Mouse (Mus musculus) forebrain, embryonic 15.5 days (tissue): ENCODE data around the gene Gpr45. TPM values are rescaled to one million over a fixed set of nuclear protein-coding genes. Genes with fewer than 3 reads are reported as not detected.
A peak's percentile ranks its signal among the peaks of the same experiment; 100 is the strongest.
"Not testable (repeated sequence)": the region's sequence is repeated elsewhere in the genome, so short reads cannot be mapped to it uniquely, and the experiment has no call there.

ENCODE experiments used
- ATAC-seq: fragments of 200-750 bp; cut with Nextera tagmentation; replicated peaks from 2 replicates; pipeline ENCODE4 v1.8.0; 2017; ENCODE audit warnings: mild to moderate bottlenecking, moderate TSS enrichment, moderate library complexity
- H3K27ac ChIP-seq: fragments of 300-500 bp; sonication (generic); replicated peaks from 2 replicates; pipeline ENCODE4 v1.5.1; 2015; ENCODE audit warnings: mild to moderate bottlenecking, inconsistent platforms
- H3K27me3 ChIP-seq: fragments of 300-500 bp; sonication (generic); 2 replicates; pipeline ENCODE4 v1.6.1; 2015; ENCODE audit warnings: inconsistent platforms
- H3K36me3 ChIP-seq: fragments of 300-500 bp; sonication (generic); 2 replicates; pipeline ENCODE4 v1.6.1; 2015; ENCODE audit warnings: mild to moderate bottlenecking, inconsistent platforms
- H3K4me1 ChIP-seq: fragments of 300-500 bp; sonication (generic); 2 replicates; pipeline ENCODE4 v1.6.1; 2015; ENCODE audit warnings: inconsistent platforms
- H3K4me2 ChIP-seq: fragments of 300-500 bp; sonication (generic); replicated peaks from 2 replicates; pipeline ENCODE4 v1.6.1; 2015; ENCODE audit warnings: mild to moderate bottlenecking, inconsistent platforms
- H3K4me3 ChIP-seq: fragments of 300-500 bp; sonication (generic); 2 replicates; pipeline ENCODE4 v1.5.1; 2015; ENCODE audit warnings: mild to moderate bottlenecking, inconsistent platforms
- H3K9ac ChIP-seq: fragments of 300-500 bp; sonication (generic); replicated peaks from 2 replicates; pipeline ENCODE4 v1.6.1; 2015; ENCODE audit warnings: mild to moderate bottlenecking, inconsistent platforms
- H3K9me3 ChIP-seq: fragments of 300-500 bp; sonication (generic); 2 replicates; pipeline ENCODE4 v1.6.1; 2016; ENCODE audit warnings: inconsistent platforms
- WGBS: fragments of 180-500 bp; shearing (Covaris S2); methylation state at CpG from one replicate; pipeline ENCODE4 v1.1.7; 2015; ENCODE audit warnings: mixed read lengths; 5-methylcytosine and 5-hydroxymethylcytosine counted together
- polyA plus RNA-seq: library from polyadenylated mRNA; unstranded; fragments of >200 nt; fragmentation: Nextera tagmentation; extraction: Ambion mirVana; gene quantifications from 2 replicates; pipeline ENCODE4 v1.2.1, GENCODE M21; 2015

Gpr45 gene
- polyA plus RNA-seq, 1 experiment from 2014 or later = 35.3 TPM

DNA sequence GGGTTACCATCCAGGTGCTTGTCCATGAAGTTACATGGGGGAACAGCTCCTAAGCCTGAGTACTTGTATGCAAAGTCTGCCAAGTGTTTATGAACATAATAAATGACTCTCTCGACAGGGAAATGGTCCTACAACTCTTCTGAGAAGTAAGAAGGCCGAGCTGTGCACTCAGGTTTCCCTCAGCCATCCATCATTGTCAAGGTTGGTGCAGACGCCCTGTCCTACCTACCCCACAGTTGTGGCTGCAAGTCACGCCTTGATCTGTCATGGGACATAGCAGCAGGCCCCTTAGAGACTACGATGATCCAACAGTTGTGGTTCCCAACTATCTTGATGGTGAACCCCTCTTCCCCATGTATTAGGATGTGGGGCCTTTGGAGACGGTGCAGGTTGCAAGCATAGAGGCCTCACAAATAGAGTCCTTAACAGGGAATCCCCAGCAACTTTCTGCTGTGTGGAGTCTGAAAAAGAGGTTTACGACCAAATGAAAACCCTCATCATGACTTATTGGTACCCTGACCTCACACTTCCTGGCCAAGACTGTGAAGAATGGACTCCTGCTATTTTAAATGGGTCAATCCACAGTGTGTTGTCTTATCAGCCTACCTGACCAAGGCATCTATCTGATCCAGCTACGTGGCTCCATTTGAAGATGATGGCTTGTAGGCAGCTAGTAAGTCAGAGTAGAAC lies 30.6 kb downstream of the Gpr45 start:
- 84% methylated on average over 8 of the region's 8 CpGs for WGBS
- no peaks in the 10 kb centered on the region for H3K36me3 ChIP-seq
- H3K4me2 ChIP-seq = no peak overlapping the region
- no peak overlapping the region for H3K4me3 ChIP-seq
- no peaks in the 10 kb centered on the region for H3K27me3 ChIP-seq
- H3K9me3 ChIP-seq = no peaks in the 10 kb centered on the region
- no peak for ATAC-seq
- no peak overlapping the region for H3K27ac ChIP-seq
- H3K4me1 ChIP-seq = no peaks in the 10 kb centered on the region
- H3K9ac ChIP-seq = no peak overlapping the region

DNA sequence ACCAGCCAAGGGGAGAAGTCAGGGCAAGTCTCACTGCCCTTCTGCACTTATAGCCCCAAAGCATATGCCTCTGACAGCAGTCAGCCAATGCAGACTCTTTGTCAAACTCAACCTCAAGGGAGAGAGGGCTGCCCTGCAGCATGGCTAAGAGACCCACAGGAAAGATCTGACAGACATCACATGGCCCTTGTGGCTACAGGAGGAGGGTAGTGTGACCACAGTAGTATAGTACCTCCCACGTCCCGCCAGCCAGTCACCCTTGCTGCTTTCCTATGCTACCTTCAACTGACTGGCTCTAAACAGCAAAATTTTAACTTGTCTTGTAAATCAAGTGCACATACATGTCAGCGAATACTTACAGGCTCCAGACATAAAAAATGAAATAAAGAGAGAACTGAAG lies 31.4 kb downstream of the Gpr45 start:
- H3K4me1 ChIP-seq = no peaks in the 10 kb centered on the region
- WGBS = 90% methylated on average over 3 of the region's 3 CpGs

GRCm38 (mm10) chr1:42988996-42989395 lies 36.3 kb downstream of the Gpr45 start:
- H3K4me3 ChIP-seq = no peak overlapping the region
- no peak overlapping the region for H3K27ac ChIP-seq
- no peaks in the 10 kb centered on the region for H3K4me1 ChIP-seq
- no peak for ATAC-seq
- H3K27me3 ChIP-seq = no peaks in the 10 kb centered on the region
- H3K9ac ChIP-seq = no peak overlapping the region
- 88% methylated on average over 2 of the region's 2 CpGs for WGBS
- H3K4me2 ChIP-seq = no peak overlapping the region
- H3K36me3 ChIP-seq = 0 out of 2 replicates have a peak, but pooled peaks cover 3% of the 10 kb centered on the region
- H3K9me3 ChIP-seq = no peaks in the 10 kb centered on the region

More for the DNA sequence above, 31.4 kb downstream of the Gpr45 start:
- no peak overlapping the region for H3K27ac ChIP-seq
- H3K4me2 ChIP-seq = no peak overlapping the region
- no peak for ATAC-seq
- H3K4me3 ChIP-seq = no peak overlapping the region
- no peaks in the 10 kb centered on the region for H3K9me3 ChIP-seq
- no peak overlapping the region for H3K9ac ChIP-seq
- no peaks in the 10 kb centered on the region for H3K27me3 ChIP-seq
- H3K36me3 ChIP-seq = no peaks in the 10 kb centered on the region

GRCm38 (mm10) chr1:43006051-43006514 lies 53.4 kb downstream of the Gpr45 start:
- peak overlapping the region; percentile 27 for H3K4me3 ChIP-seq
- no peaks in the 10 kb centered on the region for H3K9me3 ChIP-seq
- peak; percentile 95 for ATAC-seq
- H3K4me2 ChIP-seq = peak overlapping the region; percentile 48
- H3K27me3 ChIP-seq = no peaks in the 10 kb centered on the region
- peak overlapping the region; percentile 7; the same call in 1 of the 2 replicates for H3K9ac ChIP-seq
- no peaks in the 10 kb centered on the region for H3K36me3 ChIP-seq
- peaks cover 13% of the 10 kb centered on the region for H3K4me1 ChIP-seq
- peak overlapping the region; percentile 68 for H3K27ac ChIP-seq
- WGBS = 4% methylated on average over 13 of the region's 13 CpGs

DNA sequence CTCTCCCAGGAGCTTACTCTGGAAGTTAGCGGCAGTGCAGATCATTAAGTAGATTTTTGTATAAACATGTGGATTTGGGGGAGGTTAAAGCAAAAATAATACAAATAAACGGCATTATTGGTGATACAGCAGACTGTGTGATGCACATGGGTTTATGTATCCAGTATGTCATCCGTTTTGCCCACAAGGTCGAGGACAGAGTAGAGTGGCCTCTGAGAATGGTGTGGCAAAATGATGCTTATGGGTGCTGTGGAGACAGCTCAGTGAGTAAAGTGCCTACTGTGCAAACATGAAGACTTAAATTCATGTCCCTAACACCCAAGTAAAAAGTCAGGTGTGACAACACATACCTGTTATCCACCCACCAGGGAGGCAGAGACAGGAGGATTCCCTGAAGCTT lies 53.9 kb downstream of the Gpr45 start:
- 55% methylated on average over 4 of the region's 4 CpGs for WGBS
- Histone ChIP-seq H3K4me3 (peak overlapping the region; percentile 27), H3K9ac (peak overlapping the region; percentile 7; the same call in 1 of the 2 replicates), H3K9me3 (no peaks in the 10 kb centered on the region), H3K27ac (peak overlapping the region; percentile 68), H3K4me2 (peak overlapping the region; percentile 48), H3K4me1 (peaks cover 13% of the 10 kb centered on the region), H3K36me3 (no peaks in the 10 kb centered on the region), H3K27me3 (no peaks in the 10 kb centered on the region)
- ATAC-seq = 0 out of 2 replicates have a peak, but pooled peaks have one; percentile 18

DNA sequence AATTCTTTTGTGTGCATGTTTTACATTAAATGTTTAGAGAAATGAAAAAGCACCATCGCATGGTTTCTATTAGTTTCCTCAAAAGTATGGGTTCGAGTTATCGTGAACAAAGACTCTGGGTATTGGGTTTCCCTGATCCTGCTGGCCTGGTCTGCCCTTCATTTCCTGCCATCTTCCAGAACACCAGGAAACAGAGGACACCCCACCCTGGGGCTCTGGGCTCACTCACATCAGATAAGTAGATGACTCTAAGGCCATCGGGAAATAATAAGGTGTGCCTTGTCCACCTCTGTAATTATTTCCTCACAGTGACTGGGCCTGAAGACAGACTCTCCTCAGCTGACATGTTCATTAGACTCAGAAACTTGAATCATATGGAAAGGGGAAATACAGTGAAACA lies 57.8 kb downstream of the Gpr45 start:
- ATAC-seq = no peak

DNA sequence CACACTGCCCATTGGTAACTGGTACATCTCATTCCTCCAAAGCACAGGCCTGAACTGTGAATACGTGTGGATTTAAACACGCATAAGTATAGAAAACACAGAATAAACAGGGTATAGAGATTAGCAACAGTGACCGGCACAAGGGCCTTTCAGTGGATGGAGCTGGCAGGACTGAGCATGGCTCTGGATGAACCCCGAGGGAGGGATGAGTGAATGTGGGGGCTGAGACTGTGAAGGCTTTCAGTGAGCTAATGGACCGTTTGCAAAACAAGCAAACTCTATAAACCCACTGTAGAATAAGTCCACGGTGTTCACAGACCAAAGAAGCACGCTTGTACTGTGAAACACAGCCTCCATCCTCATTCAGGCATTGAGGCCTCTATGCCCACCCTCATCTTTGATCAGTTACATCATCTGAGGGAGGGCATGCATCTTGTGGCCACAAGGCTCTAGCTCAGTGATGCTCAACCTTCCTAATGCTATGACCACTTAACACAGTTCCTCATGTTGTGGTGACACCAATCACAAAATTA lies 62.5 kb downstream of the Gpr45 start:
- not testable (repeated sequence) for H3K27me3 ChIP-seq, H3K4me3 ChIP-seq, H3K4me2 ChIP-seq, H3K4me1 ChIP-seq, H3K9me3 ChIP-seq, H3K9ac ChIP-seq, H3K27ac ChIP-seq, ATAC-seq, H3K36me3 ChIP-seq
- 86% methylated on average over 7 of the region's 7 CpGs for WGBS

More for the DNA sequence above, 57.8 kb downstream of the Gpr45 start:
- H3K27ac ChIP-seq = no peak overlapping the region
- no peaks in the 10 kb centered on the region for H3K9me3 ChIP-seq
- peaks cover 12% of the 10 kb centered on the region for H3K4me1 ChIP-seq
- H3K4me2 ChIP-seq = no peak overlapping the region
- H3K36me3 ChIP-seq = no peaks in the 10 kb centered on the region
- no peak overlapping the region for H3K9ac ChIP-seq
- no peak overlapping the region for H3K4me3 ChIP-seq
- H3K27me3 ChIP-seq = no peaks in the 10 kb centered on the region
- WGBS = 94% methylated on average over 4 of the region's 4 CpGs

DNA sequence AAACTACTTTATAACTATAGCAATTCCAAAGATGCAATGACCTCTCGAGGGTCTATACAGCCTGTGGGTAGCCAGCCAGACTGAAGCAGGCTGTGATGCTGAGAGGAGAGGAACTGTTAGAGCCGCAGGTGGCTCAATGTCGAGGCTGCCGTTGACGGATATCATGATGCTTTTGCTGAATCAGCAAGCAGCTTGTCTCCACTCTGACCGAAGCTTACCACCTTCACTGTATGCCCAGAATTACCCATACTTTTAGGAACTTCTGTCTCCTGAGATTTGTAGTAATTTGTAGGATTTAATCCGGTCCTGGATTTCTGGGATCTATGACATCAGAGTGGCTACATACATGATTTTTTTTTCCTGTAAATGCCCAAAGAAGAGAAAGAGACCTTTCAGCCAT lies 83.3 kb downstream of the Gpr45 start:
- no peak overlapping the region for H3K9ac ChIP-seq
- H3K9me3 ChIP-seq = no peaks in the 10 kb centered on the region
- no peak for ATAC-seq
- no peak overlapping the region for H3K4me3 ChIP-seq
- no peak overlapping the region for H3K27ac ChIP-seq
- 86% methylated on average over 7 of the region's 7 CpGs for WGBS
- H3K4me2 ChIP-seq = no peak overlapping the region
- H3K4me1 ChIP-seq = peaks cover 2% of the 10 kb centered on the region; the same call in 1 of the 2 replicates
- H3K27me3 ChIP-seq = no peaks in the 10 kb centered on the region
- peaks cover 3% of the 10 kb centered on the region; the same call in 1 of the 2 replicates for H3K36me3 ChIP-seq

GRCm38 (mm10) chr1:43042271-43042670 lies 89.6 kb downstream of the Gpr45 start:
- 68% methylated on average over 6 of the region's 6 CpGs for WGBS
- peaks cover 13% of the 10 kb centered on the region for H3K4me1 ChIP-seq
- H3K9ac ChIP-seq = no peak overlapping the region
- 0 out of 2 replicates have a peak, but pooled peaks have one; percentile 17 for ATAC-seq
- no peak overlapping the region for H3K4me2 ChIP-seq
- H3K36me3 ChIP-seq = no peaks in the 10 kb centered on the region
- no peak overlapping the region for H3K4me3 ChIP-seq
- H3K9me3 ChIP-seq = no peaks in the 10 kb centered on the region
- H3K27ac ChIP-seq = no peak overlapping the region
- H3K27me3 ChIP-seq = no peaks in the 10 kb centered on the region

DNA sequence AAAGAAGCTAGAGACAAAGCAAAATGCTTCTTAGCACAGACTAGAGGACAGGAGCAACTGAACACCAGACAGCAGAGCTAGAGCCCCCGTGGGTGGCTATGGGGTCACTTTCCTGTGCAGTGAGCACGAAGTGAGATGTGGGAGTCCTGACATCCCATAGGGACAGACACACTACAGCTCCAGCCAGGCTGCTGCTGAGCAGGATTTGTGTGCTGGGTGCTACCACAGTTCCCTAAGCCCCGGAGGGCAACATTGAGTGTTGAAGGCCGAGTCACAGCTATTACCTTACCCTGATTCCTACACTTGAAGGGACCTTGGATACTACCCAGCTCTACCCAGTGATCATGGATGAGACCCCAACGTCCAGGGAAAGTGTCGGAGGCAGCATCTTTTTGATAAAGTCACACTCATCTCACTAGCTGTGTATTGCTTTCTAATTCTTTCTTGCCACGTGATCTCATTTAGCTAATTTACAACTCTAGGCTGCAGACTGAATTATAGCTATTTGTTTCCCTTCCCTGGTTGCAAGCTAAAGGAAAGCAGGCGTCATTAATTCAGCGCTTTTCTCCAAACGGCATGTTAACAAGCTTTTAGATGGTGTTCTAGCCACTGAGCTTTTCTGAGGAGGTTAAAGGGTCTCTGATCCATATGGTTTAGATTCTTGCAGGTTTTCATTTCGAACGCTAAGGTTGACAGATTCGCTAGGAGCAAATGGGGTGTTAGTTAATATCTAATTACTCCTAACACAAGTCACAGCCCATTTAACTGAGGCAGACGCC lies 92.7 kb downstream of the Gpr45 start:
- Histone ChIP-seq H3K36me3 (peaks cover 6% of the 10 kb centered on the region), H3K4me2 (no peak overlapping the region), H3K4me1 (peaks cover 13% of the 10 kb centered on the region), H3K9ac (no peak overlapping the region), H3K27me3 (no peaks in the 10 kb centered on the region), H3K4me3 (no peak overlapping the region), H3K9me3 (no peaks in the 10 kb centered on the region), H3K27ac (peak overlapping the region; percentile 50)
- peak; percentile 49 for ATAC-seq
- 45% methylated on average over 14 of the region's 14 CpGs for WGBS

DNA sequence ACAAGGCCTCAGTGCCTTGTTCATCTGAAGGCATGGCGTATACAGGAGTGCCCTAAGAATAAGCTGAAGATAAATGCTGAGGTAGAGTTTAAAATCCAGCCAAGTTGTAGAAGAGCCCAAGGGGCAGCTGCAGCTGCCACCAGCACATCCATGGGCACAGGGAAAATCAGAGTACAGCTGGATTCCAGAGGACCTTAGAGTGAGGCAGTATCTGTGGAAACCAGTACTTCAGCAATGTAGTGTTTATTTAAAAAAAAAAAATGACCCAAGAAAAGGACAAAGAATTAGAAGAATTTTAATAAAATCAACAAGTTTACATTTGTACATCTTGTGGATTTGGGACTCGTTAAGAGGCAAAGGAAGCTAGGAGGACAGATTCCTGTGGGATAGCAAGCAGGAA lies 94.3 kb downstream of the Gpr45 start:
- Histone ChIP-seq H3K9me3 (no peaks in the 10 kb centered on the region), H3K4me1 (peaks cover 9% of the 10 kb centered on the region), H3K36me3 (peaks cover 17% of the 10 kb centered on the region), H3K4me3 (no peak overlapping the region), H3K27me3 (no peaks in the 10 kb centered on the region), H3K9ac (no peak overlapping the region), H3K4me2 (no peak overlapping the region), H3K27ac (no peak overlapping the region)
- no peak for ATAC-seq
- WGBS = 86% methylated on average over 2 of the region's 2 CpGs

GRCm38 (mm10) chr1:43047811-43048210 lies 95.1 kb downstream of the Gpr45 start:
- Histone ChIP-seq H3K9me3 (no peaks in the 10 kb centered on the region), H3K36me3 (peaks cover 20% of the 10 kb centered on the region), H3K4me1 (peaks cover 9% of the 10 kb centered on the region), H3K4me3 (no peak overlapping the region), H3K27me3 (no peaks in the 10 kb centered on the region), H3K27ac (no peak overlapping the region), H3K4me2 (no peak overlapping the region), H3K9ac (no peak overlapping the region)
- 65% methylated on average over 10 of the region's 10 CpGs for WGBS
- ATAC-seq = 0 out of 2 replicates have a peak, but pooled peaks have one; percentile 11
